Mouse (Mus musculus) macrophage (primary cell): Measurements from ENCODE around the gene Sept7. TPM values are rescaled to one million over a fixed set of nuclear protein-coding genes. Genes with fewer than 3 reads are reported as not detected.
A peak's percentile ranks its signal among the peaks of the same experiment; 100 is the strongest.
"Not testable (repeated sequence)": the region's sequence is repeated elsewhere in the genome, so short reads cannot be mapped to it uniquely, and the experiment has no call there.

ENCODE experiments used
- H3K27ac ChIP-seq: fragments of 350-480 bp; formaldehyde crosslinking; 2 replicates; pipeline ENCODE4 v1.9.0; 2021
- H3K36me3 ChIP-seq: fragments of 350-480 bp; formaldehyde crosslinking; 2 replicates; pipeline ENCODE4 v1.9.0; 2021; ENCODE audit errors: inconsistent target
- H3K4me3 ChIP-seq: fragments of 350-480 bp; formaldehyde crosslinking; 2 replicates; pipeline ENCODE4 v1.9.0; 2021; ENCODE audit errors: inconsistent target
- H3K79me2 ChIP-seq: fragments of 350-480 bp; formaldehyde crosslinking; 2 replicates; pipeline ENCODE4 v1.9.0; 2021; ENCODE audit errors: inconsistent target
- WGBS: methylation state at CpG from one replicate; pipeline ENCODE4 v1.1.7; 2026; ENCODE audit warnings: inconsistent platforms; ENCODE audit not compliant: missing documents; 5-methylcytosine and 5-hydroxymethylcytosine counted together
- polyA plus RNA-seq: library from polyadenylated mRNA; stranded (reverse); fragments of 250-400 nt; gene quantifications from 3 replicates; pipeline ENCODE4 v1.2.4, GENCODE M21; 2018; ENCODE audit warnings: inconsistent platforms
- total RNA-seq, 78 experiments: library from RNA; depleted of rRNA; stranded (reverse); fragments of 250-400 nt; gene quantifications; 1 replicate in 9 of 78; 2 replicates in 24 of 78; 3 replicates in 43 of 78; 4 replicates in 2 of 78; pipeline ENCODE4 v1.2.4; 2018; ENCODE audit warnings: inconsistent platforms in 56 of 78

Sept7 gene
- total RNA-seq (2018; cell fraction: chromatin; rRNA removed), result 100 to 1,000 TPM; 143 to 360 (median 205) TPM
- total RNA-seq (2018; cell fraction: cytosol; rRNA removed), result 100 to 1,000 TPM; 119 to 155 (median 138) TPM
- total RNA-seq (2018; cell fraction: nucleus; rRNA removed), result 100 to 1,000 TPM; 111 to 243 (median 161) TPM
- 119 to 225 TPM (median 205 TPM) in 3 replicates for polyA plus RNA-seq

DNA sequence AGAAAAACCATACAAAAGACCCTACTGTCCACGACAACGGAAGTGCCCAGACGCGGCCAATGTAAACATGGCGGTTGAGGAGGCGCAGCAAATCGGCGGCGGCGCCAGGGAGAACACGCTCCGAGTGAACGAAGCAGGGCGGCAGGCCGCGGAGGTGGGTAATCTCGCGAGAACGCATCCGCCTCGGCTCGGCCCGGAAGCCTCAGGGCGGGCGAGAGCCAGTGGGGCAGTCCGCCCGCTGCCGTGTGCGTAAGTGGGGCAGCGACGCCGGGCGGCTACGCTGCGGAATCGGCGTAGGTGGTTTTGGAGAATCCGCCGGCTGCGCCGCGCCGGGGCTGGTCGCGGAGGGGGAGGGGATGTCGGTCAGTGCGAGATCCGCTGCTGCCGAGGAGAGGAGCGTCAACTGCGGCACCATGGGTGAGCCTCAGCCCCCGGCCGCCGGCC is at the start of gene Sept7:
Gene Sept7, plus strand, starts transcription at position 157 of the 444 bp plus-strand sequence.
- Histone ChIP-seq H3K36me3 (no peaks in the 10 kb centered on the region), H3K4me3 (peak within 1 kb of the TSS; percentile 83), H3K27ac (peak within 1 kb of the TSS; percentile 90), H3K79me2 (peaks cover 63% of the 10 kb centered on the region)
- 1% methylated on average over 53 of the region's 54 CpGs for WGBS

DNA sequence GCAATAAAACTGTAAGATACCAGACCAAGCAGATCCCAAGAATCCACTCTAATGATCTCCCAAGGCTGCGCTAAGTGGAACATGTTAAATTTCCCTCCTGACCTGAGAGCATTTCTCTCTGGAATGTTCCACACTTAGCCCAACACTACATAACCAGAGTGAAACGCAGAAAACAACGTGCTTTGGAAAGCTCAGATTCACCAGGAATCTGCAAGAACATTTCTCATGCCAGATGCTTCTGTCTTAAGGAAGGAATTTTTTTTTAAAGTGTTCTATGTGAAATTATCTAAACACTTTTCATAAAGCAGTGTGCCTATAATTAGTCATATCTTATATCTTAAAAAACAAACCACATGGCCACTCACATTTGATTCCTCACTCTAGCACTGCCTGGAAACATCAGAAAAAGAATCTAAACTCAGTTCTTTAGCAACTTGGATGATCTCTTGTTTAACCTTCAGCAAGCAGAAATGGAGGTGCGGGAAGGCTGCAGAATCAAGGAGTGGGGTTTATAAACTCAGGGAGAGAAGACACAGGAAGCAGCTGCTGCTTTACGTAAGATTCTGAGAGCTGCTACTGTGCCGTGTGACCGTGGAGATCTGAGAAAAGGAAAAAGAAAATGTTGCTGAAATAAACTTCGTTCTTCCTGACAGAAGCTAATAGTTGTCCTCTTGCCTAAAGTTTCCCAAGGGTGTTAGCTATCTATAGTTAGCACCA is 44.0 kb upstream of the Sept7 start:
- H3K4me3 ChIP-seq, result no peak overlapping the region
- no peak overlapping the region for H3K27ac ChIP-seq
- 48% methylated on average over 8 of the region's 8 CpGs for WGBS
- H3K36me3 ChIP-seq, result no peaks in the 10 kb centered on the region
- no peaks in the 10 kb centered on the region for H3K79me2 ChIP-seq

DNA sequence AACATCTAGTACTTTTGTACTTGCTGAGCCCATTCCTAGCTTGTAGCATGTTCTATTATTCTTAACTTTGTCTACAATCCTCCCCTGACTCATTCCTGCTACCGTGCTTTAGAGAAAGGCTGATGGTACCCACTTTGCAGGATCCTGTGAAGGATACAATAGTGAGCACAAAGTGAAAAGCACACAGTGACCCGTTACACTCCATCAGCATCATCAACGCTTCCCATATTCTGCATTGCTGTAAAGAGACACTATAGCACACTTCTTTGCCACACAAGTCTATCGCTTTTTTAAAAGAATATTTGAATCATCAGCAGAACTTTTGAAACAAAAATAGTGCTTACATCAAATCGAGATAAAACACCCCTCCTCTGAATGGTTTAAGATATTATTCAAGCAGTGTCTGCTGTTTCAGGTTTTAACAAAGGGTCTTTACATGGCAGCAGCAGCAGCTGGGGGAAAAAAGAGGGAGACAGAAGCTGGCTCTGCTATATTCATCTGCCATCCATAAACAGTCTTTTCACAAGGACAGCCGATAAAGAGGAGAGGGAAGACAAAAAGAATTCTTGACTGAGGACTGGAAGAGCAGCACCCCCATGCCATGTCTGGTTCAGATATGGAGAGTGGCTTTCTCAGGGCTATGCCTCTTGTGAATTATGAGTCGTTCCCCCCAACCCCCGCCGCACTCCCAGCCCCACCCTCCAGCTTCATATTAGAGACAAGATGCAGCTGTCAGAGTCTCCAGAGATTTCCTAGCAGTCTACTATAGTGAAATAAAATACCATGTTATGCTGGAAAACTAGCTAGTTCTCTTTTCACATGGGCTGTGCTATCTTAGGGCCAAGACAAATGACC is 39.7 kb upstream of the Sept7 start:
- Histone ChIP-seq H3K27ac (no peak overlapping the region), H3K4me3 (no peak overlapping the region), H3K36me3 (no peaks in the 10 kb centered on the region), H3K79me2 (no peaks in the 10 kb centered on the region)
- 97% methylated on average over 9 of the region's 9 CpGs for WGBS

DNA sequence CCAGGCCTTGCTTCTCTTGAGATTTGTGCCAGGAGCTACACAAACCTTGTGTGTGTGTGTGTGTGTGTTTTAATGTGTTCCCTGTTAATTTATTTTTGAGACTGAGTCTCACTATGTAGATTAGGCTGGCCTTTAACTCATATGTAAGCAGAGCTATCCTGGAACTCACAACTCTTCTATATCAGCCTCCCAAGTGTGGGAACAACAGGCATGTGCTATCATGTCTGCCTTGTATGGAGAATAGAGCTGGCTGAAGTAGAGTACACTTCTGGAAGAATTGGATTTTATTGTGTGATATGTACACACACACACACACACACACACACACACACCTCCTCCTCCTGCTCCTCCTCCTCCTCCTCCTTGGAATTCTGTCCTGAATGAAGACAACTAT is 39.1 kb upstream of the Sept7 start:
- H3K79me2 ChIP-seq, result no peaks in the 10 kb centered on the region
- H3K4me3 ChIP-seq, result no peak overlapping the region
- H3K27ac ChIP-seq, result no peak overlapping the region
- H3K36me3 ChIP-seq, result no peaks in the 10 kb centered on the region

DNA sequence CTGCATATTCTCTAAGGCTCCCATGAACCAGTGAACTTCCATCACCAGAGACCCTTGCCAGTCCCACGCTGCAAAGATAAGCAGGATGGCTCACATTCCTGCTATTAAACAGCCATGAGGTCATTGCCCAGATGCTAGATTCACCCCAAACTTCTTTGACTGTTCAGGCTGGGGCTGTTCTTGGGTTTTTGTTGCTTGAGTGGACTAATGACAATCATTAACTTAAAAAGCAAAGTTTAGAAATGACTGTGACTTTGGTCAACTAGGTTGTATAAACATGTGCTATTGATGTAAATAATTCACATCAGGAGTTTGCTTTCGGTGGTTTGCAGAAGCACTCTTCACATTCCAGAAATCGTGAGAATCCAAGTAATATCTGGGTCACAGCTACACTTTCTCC is 36.8 kb upstream of the Sept7 start:
- 87% methylated on average over 3 of the region's 3 CpGs for WGBS
- no peak overlapping the region for H3K27ac ChIP-seq

DNA sequence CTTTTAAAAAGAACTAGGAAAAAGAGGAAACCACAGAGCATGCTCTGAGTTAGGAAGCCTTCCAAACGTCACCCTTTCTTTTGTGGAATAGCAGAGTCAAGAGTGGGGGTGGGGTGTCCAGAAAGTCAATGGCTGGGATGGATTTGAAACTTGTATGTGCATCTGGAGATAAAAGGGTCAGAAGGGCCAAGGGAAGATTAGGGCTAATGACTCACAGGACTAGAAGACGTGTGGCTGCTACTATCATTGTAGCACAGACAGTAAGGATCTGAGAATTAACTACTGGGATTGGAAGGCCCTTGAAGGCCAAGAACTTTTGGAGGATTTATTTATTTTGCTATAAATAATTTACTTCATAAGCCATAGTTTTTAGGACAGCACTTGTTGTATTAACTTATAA is 36.0 kb upstream of the Sept7 start:
- no peak overlapping the region for H3K4me3 ChIP-seq
- WGBS, result 54% methylated on average over 2 of the region's 2 CpGs
- no peaks in the 10 kb centered on the region for H3K79me2 ChIP-seq
- no peaks in the 10 kb centered on the region for H3K36me3 ChIP-seq
- no peak overlapping the region for H3K27ac ChIP-seq

More for the DNA sequence above, 36.8 kb upstream of the Sept7 start:
- Histone ChIP-seq H3K4me3 (no peak overlapping the region), H3K79me2 (no peaks in the 10 kb centered on the region), H3K36me3 (no peaks in the 10 kb centered on the region)

DNA sequence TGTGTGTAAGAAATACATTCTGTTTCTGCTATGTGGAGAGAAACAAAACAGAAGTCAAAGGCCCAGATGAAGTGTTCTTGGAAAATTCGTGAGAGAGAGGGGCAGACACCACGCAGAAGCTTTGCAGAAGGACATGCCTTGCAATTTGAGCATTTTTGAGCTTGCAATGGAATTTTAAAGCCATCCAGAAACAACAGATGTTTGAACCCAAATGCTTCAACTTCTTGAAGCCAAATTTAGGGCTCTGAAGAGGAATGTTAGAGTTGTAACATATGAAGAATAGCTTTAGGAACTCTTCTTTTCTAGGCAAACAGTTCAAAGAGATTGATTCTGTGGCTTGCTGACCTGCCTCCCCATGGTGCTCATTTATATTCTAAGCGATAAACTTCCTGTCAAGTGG is 33.3 kb upstream of the Sept7 start:
- no peak overlapping the region for H3K27ac ChIP-seq
- no peaks in the 10 kb centered on the region for H3K79me2 ChIP-seq
- H3K36me3 ChIP-seq, result no peaks in the 10 kb centered on the region
- 87% methylated on average over 3 of the region's 3 CpGs for WGBS
- H3K4me3 ChIP-seq, result no peak overlapping the region

DNA sequence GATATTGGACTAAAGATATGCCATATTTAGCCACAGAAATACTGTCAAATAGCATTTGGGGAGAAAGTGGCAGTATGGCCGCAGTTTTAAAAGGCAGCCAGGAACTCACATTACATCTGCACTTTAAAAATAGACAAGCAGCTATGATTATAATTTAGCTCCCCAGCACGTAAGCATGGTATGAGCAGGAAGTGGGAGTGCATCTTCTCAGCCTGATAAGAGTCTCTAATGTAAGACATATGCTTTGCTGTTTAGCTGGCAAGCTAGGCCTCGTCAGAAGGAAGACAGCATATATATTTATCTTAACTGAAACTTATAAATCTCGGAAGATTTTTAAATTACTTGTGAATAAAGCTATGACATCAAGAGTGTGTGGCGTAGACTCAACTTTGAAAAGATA is 32.4 kb upstream of the Sept7 start:
- no peaks in the 10 kb centered on the region for H3K36me3 ChIP-seq
- H3K79me2 ChIP-seq, result no peaks in the 10 kb centered on the region
- H3K27ac ChIP-seq, result no peak overlapping the region
- 68% methylated on average over 5 of the region's 5 CpGs for WGBS
- H3K4me3 ChIP-seq, result no peak overlapping the region

DNA sequence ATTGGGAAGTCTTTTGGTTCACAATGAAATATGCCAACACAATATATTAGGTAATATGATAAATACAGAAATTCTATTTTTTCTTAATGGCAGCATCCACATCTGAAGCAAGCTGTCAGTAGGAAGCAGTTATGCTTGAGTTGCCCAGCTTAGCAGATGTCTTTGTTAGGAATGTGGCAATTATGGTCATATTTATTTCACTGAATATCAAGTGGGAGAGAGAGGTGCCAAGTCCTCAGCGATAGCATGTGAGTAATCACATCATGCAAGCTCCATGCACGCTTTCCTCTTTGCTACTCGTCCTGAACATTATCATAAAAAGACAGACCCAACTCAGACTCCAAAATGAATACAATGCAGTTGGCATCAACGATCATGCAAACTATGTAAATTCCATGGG is 27.3 kb upstream of the Sept7 start:
- H3K4me3 ChIP-seq, result no peak overlapping the region
- H3K79me2 ChIP-seq, result no peaks in the 10 kb centered on the region
- H3K36me3 ChIP-seq, result no peaks in the 10 kb centered on the region
- 81% methylated on average over 4 of the region's 4 CpGs for WGBS
- H3K27ac ChIP-seq, result no peak overlapping the region

DNA sequence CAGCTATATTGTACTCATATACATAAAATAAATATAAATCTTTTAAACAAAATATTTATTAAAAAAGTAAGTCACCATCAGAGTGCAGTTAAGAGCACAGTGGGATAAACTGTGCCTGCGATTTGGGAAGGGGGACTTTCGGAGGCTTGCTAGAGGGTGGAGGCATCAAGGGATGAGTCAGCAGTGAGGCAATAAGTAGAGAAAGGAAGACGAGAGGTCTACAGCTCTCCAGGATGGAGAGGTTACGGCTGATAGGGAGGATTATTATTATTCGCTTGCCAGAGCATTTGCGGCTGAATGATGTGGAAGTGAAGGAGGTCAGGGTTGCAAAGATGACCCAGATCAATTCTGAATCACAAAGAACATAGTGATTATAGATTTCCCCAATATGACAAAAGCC is 22.5 kb upstream of the Sept7 start:
- Histone ChIP-seq H3K27ac (no peak overlapping the region), H3K4me3 (no peak overlapping the region), H3K36me3 (no peaks in the 10 kb centered on the region), H3K79me2 (no peaks in the 10 kb centered on the region)
- 81% methylated on average over 6 of the region's 6 CpGs for WGBS

DNA sequence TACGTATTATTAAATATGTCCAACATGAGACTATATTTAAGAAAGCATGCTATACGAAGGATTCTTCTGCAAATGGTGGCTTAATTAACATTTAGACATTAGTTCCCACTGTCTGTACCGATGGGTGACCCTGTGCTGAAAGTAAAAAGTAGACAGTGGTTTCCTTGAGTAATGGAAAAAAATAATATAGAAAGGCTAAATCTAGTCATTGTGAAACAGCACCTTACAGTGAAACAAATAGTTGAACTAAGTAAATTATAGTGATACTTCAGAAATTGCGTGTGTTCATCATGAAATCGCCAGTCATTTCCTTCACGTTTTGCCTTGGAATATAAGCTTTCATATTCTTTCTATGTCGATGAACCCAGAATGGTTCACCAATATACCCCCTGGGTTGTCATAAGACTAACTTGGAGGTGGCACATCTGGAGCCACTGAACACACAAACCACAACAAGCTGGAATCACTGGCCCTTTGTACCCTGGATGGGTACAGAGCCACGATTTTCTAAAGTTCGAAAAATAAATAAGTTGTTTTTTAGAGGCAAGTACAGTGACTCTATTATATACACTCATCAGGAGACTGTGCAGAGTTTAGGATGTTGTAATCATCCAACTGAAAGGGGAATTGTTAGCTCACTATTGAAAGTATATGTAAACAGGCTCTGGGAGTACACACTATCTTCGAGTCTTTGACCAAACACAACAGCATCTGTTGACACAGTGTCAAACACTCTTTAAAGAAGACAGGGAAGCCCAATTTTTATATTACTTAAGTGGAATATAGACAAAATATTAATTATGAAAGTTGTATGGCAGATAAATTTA is 21.8 kb upstream of the Sept7 start:
- Histone ChIP-seq H3K27ac (no peak overlapping the region), H3K36me3 (no peaks in the 10 kb centered on the region), H3K4me3 (no peak overlapping the region), H3K79me2 (no peaks in the 10 kb centered on the region)
- 90% methylated on average over 10 of the region's 10 CpGs for WGBS

DNA sequence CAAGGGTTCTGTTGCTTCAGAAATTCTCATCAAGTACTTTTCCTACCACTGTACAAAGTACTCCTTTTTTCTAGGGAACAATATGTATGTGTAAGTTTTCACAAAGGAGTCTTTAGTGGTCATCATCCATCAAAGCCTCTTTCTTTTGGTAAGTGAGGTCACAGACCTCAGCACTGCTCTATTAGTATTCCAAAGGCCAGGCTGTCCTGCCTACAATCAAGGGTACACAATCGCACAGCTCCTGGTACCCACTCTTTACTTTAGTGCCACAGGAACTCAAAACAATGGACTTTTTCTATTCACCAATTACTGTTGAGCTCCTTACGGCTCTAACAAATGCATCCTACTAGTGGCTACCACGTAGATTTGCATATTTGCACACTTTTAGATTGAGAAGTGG is 11.2 kb upstream of the Sept7 start:
- H3K36me3 ChIP-seq, result no peaks in the 10 kb centered on the region
- 83% methylated on average over 3 of the region's 3 CpGs for WGBS
- no peak overlapping the region for H3K4me3 ChIP-seq
- no peak overlapping the region for H3K27ac ChIP-seq
- no peaks in the 10 kb centered on the region for H3K79me2 ChIP-seq

DNA sequence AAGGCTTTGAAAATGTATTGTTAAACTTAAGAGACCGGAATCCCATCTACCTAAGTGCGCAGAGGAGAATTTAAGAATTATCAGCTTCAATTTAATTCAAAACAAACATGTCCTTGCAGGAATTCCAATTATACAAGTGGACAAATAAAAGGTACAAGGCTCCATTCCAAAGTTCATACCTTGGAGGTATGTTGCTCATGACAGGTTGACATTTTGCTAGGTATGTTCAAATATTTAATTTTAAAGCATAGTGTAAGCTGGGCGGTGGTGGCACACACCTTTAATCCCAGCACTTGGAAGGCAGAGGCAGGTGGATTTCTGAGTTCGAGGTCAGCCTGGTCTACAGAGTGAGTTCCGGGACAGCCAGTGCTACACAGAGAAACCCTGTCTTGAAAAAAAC is 10.5 kb upstream of the Sept7 start:
- not testable (repeated sequence) for H3K36me3 ChIP-seq, H3K79me2 ChIP-seq, H3K4me3 ChIP-seq, H3K27ac ChIP-seq
- WGBS, result 97% methylated on average over 4 of the region's 5 CpGs

DNA sequence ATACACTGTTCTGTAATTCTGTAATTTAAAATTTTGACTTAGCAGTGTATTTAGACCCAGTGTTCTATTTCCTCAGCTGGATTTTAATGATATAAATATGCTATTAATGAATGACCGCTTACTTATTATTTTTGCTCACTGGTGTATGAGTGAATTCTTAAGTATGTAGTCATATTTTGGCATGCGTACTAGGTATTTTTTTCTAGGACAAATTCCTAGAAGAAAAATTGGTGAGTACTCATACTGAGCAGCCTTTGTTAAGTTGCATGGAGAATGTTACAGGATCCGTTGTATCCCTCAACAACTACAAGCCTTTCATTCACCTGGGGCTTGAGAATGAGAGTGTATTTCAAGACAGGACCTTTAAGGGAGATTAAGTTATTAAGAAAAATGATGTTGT is 10.0 kb upstream of the Sept7 start:
- WGBS, result 97% methylated on average over 3 of the region's 3 CpGs
- H3K27ac ChIP-seq, result no peak overlapping the region
- H3K36me3 ChIP-seq, result no peaks in the 10 kb centered on the region
- H3K4me3 ChIP-seq, result no peak overlapping the region
- no peaks in the 10 kb centered on the region for H3K79me2 ChIP-seq
